Mouse (Mus musculus) adrenal gland, postnatal 4 days (tissue): ENCODE data around the gene Gm10228. TPM values are rescaled to one million over a fixed set of nuclear protein-coding genes. Genes with fewer than 3 reads are reported as not detected.
"Not testable (repeated sequence)": the region's sequence is repeated elsewhere in the genome, so short reads cannot be mapped to it uniquely, and the experiment has no call there.

ENCODE experiments used
- DNase-seq, 2 experiments: peaks; one replicate each; pipeline ENCODE4 v3.0.0; 2021 to 2022; ENCODE audit warnings: low spot score in 2 of 2, mixed read lengths in 2 of 2
- long read RNA-seq, 2 experiments: library from polyadenylated mRNA; stranded (forward); transcript quantifications; one replicate each; pipeline ENCODE4 v2.0.0; 2021
- total RNA-seq, 2 experiments: library from RNA; stranded (reverse); gene quantifications; 2 replicates each; pipeline ENCODE4 v1.2.3; 2021

The Gm10228 gene
- total RNA-seq = not detected
- long read RNA-seq, experiment 1 = 0 reads
- long read RNA-seq, experiment 2 = 0 reads

DNA sequence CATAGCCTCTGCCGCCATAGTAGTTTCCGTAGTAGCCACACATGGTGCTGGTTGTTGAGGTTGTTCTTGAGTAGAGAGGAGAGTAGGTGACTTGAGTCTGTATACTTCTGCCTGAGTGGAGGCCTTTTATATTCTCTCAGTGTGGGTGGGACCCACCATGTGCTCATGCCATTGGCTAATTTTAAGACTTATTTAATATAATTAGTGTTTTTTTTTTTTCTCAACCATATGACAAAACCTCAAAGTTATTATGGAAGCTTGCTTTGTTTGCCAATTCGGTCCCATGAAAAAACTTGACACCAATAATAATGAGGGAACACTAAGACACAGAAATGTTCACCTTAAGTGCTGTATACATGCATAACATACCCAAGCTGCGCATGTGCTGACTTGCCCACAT lies at the start of gene Gm10228:
Gene Gm10228 (minus strand): TSS at position 101 of the 400 bp plus-strand sequence.
- not testable (repeated sequence) for DNase-seq

DNA sequence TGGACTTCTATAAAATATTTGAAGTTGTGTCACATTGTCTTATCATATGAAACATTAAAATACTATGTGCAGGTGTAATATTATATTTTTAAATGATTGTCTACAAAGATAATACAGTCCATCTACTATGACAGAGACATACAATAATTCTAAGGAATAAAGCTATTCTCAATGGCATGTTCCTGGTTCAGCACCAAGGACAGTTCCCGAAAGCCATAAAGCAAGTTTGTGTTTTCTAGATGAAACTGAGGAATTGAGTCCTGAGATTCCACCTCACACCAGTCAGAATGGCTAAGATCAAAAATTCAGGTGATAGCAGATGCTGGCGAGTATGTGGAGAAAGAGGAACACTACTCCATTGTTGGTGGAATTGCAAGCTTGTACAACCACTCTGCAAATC lies 29.8 kb upstream of the Gm10228 start:
- not testable (repeated sequence) for DNase-seq

DNA sequence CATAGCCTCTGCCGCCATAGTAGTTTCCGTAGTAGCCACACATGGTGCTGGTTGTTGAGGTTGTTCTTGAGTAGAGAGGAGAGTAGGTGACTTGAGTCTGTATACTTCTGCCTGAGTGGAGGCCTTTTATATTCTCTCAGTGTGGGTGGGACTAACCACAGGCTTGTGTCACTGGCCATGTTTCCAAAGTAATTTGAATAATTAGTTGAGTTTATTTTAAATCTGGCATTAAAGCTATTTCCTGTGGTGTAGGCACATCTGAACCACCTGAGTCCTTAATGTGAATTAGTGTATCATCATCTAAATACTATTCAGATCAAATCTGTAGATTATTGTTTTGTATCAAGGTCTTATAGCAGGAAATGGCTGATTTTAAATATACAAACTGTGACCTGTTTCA lies 22.6 kb upstream of the Gm10228 start, which contains the start of gene 1110025L11Rik:
Gene 1110025L11Rik (minus strand): TSS at position 101 of the 400 bp plus-strand sequence.
- not testable (repeated sequence) for DNase-seq

DNA sequence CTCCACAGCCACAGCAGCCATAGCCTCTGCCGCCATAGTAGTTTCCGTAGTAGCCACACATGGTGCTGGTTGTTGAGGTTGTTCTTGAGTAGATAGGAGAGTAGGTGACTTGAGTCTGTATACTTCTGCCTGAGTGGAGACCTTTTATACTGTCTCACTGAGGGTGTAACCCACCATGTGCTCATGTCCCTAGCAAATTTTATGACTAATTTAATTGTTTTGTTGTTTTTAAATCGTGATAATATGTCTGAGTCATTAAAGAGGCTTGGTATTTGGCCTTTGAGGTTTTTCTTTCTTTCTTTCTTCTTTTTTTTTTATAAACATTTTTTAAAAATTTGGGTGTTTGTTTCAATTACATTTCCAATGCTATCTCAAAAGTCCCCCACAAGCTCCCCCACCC lies 6.5 kb upstream of the Gm10228 start, which contains the start of gene Krtap6-5:
Gene Krtap6-5 (minus strand): TSS at position 101 of the 400 bp plus-strand sequence.
- no peak for DNase-seq

DNA sequence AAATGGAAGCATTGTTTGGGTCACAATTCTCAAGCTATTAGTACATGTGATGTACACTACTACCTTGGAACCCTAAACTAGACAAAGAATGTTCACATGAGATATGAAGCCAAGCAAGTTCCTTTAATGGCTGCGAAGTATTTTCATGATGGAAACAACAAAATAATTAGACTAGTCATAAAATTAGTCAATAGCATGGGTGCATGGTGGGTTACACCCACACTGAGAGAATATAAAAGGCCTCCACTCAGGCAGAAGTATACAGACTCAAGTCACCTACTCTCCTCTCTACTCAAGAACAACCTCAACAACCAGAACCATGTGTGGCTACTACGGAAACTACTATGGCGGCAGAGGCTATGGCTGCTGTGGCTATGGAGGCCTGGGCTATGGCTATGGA lies 9.9 kb downstream of the Gm10228 start, which contains the start of gene Krtap6-1:
Gene Krtap6-1 (plus strand): TSS at position 301 of the 400 bp plus-strand sequence.
- DNase-seq = not testable (repeated sequence)

DNA sequence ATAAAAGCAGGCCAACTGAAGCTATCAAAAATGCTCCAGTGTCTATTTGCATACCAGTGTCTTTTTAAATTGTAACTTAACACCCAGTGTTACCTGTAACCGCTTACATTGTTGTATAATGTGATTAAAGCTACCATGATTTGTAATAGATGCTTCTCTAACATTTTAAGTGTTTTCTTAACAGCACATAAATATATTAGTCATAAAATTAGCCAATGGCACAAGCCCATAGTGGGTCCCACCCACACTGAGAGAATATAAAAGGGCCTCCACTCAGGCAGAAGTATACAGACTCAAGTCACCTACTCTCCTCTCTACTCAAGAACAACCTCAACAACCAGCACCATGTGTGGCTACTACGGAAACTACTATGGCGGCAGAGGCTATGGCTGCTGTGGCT lies 26.3 kb downstream of the Gm10228 start, which contains the start of gene Gm10229:
Gene Gm10229 (plus strand): TSS at position 301 of the 400 bp plus-strand sequence.
- not testable (repeated sequence) for DNase-seq

DNA sequence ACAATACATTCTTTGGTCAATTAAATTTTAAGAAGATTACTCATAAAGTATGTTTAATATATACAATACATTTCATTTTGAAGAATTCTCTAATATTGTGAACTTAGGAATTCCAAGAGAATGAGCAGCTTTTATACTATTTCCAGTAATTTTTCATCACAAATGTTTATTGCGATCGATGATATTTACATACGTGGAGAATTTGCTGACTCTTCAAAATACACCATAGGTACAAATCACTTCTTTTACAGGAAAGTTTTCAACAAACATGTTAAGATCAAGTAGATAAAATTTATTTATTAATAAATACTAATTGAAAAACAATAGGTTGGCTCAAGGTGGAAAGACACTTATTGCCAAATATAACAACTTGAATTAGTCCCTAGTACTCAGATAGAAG lies 27.3 kb downstream of the Gm10228 start:
- DNase-seq = no peak

DNA sequence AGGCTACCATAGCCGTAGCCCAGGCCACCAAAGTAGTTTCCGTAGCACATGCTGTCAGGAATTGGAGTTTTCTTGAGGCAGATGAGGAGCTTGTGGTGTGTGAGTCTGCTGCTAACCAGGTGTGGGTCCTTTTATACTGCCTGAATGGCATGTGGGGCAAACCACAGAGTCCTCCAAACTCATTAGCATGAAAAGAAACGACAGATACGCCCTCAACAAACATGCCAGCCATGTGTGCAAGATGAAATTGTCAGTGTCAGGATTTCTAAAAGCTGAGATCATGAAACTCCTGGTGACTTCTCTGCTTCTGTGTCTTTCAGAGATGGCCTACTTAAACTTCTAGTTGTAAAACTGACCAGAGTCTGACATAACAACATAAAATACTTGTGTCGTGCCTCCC lies 30.6 kb downstream of the Gm10228 start, which contains the start of gene Krtap22-2:
Gene Krtap22-2 (minus strand): TSS at position 101 of the 400 bp plus-strand sequence.
- no peak for DNase-seq

Other genes starting within 250 kb of the Gm10228 start
- not detected for gene Gm20741, start 229.3 kb downstream of the Gm10228 start, total RNA-seq
- not detected for gene Krtap15, start 221.3 kb downstream of the Gm10228 start, total RNA-seq
- not detected for gene Krtap14, start 215.3 kb downstream of the Gm10228 start, total RNA-seq
- not detected for gene Krtap19-1, start 172.1 kb downstream of the Gm10228 start, total RNA-seq
- gene Krtap19-2, start 167.2 kb downstream of the Gm10228 start, total RNA-seq = not detected
- gene Krtap19-3, start 163.4 kb downstream of the Gm10228 start, total RNA-seq = not detected
- gene Krtap19-4, start 156.4 kb downstream of the Gm10228 start, total RNA-seq = not detected
- not detected for gene Krtap19-5, start 145.0 kb downstream of the Gm10228 start, total RNA-seq
- gene Krtap19-9b, start 109.2 kb downstream of the Gm10228 start, total RNA-seq = not detected
- gene Krtap16-3, start 78.6 kb downstream of the Gm10228 start, total RNA-seq = not detected
- not detected for gene Krtap22-2, start 30.7 kb downstream of the Gm10228 start, total RNA-seq
- gene Gm10229, start 26.2 kb downstream of the Gm10228 start, total RNA-seq = not detected
- not detected for gene Krtap6-1, start 9.8 kb downstream of the Gm10228 start, total RNA-seq
- gene Krtap6-5, start 6.4 kb upstream of the Gm10228 start, total RNA-seq = not detected
- gene 1110025L11Rik, start 22.5 kb upstream of the Gm10228 start, total RNA-seq = not detected
- not detected for gene Krtap6-3, start 42.5 kb upstream of the Gm10228 start, total RNA-seq
- gene Gm6358, start 99.4 kb upstream of the Gm10228 start, total RNA-seq = not detected
- gene Gm10061, start 109.6 kb upstream of the Gm10228 start, total RNA-seq = not detected
- not detected for gene Gm9789, start 116.5 kb upstream of the Gm10228 start, total RNA-seq
- not detected for gene Gm7735, start 128.0 kb upstream of the Gm10228 start, total RNA-seq
- gene 1110057P08Rik, start 133.3 kb upstream of the Gm10228 start, total RNA-seq = not detected
- gene Krtap20-2, start 164.4 kb upstream of the Gm10228 start, total RNA-seq = not detected